Mouse (Mus musculus) liver, embryonic 15.5 days (tissue): ENCODE measurements at regions not wholly inside any gene's neighbourhood (a gene's known extent, or its start where the extent isn't known, plus 50 kb on each side); places are given as distances from the start of the nearest gene placed in this dataset.
A peak's percentile ranks its signal among the peaks of the same experiment; 100 is the strongest.
"Not testable (repeated sequence)": the region's sequence is repeated elsewhere in the genome, so short reads cannot be mapped to it uniquely, and the experiment has no call there.

Experiments
- ATAC-seq: fragments of 200-750 bp; cut with Nextera tagmentation; 2 replicates; pipeline ENCODE4 v1.8.0; 2017; ENCODE audit warnings: moderate number of reproducible peaks, mild to moderate bottlenecking, moderate library complexity; ENCODE audit not compliant: insufficient read depth
- H3K27ac ChIP-seq: fragments of 300-500 bp; sonication (generic); replicated peaks from 2 replicates; pipeline ENCODE4 v1.5.1; 2015; ENCODE audit warnings: mild to moderate bottlenecking, inconsistent platforms
- H3K27me3 ChIP-seq: fragments of 300-500 bp; sonication (generic); 2 replicates; pipeline ENCODE4 v1.6.1; 2015; ENCODE audit warnings: mild to moderate bottlenecking, inconsistent platforms
- H3K36me3 ChIP-seq: fragments of 300-500 bp; sonication (generic); replicated peaks from 2 replicates; pipeline ENCODE4 v1.6.1; 2015; ENCODE audit warnings: moderate library complexity, mild to moderate bottlenecking, inconsistent platforms
- H3K4me1 ChIP-seq: fragments of 300-500 bp; sonication (generic); replicated peaks from 2 replicates; pipeline ENCODE4 v1.6.1; 2015; ENCODE audit warnings: inconsistent platforms
- H3K4me2 ChIP-seq: fragments of 300-500 bp; sonication (generic); 2 replicates; pipeline ENCODE4 v1.6.1; 2015; ENCODE audit warnings: moderate library complexity, mild to moderate bottlenecking, inconsistent platforms
- H3K4me3 ChIP-seq: fragments of 300-500 bp; sonication (generic); replicated peaks from 2 replicates; pipeline ENCODE4 v1.5.1; 2015; ENCODE audit warnings: mild to moderate bottlenecking, inconsistent platforms
- H3K9ac ChIP-seq: fragments of 300-500 bp; sonication (generic); 2 replicates; pipeline ENCODE4 v1.6.1; 2015; ENCODE audit warnings: moderate library complexity, mild to moderate bottlenecking, inconsistent platforms
- H3K9me3 ChIP-seq: fragments of 300-500 bp; sonication (generic); replicated peaks from 2 replicates; pipeline ENCODE4 v1.6.1; 2016; ENCODE audit warnings: inconsistent platforms
- WGBS: fragments of 180-500 bp; shearing (Covaris S2); methylation state at CpG from one replicate; pipeline ENCODE4 v1.1.7; 2015; ENCODE audit warnings: mixed read lengths; ENCODE audit not compliant: insufficient replicate concordance; 5-methylcytosine and 5-hydroxymethylcytosine counted together

- Histone ChIP-seq H3K9ac (no peak overlapping the region), H3K4me1 (peaks cover 29% of the 10 kb centered on the region), H3K4me3 (no peak overlapping the region), H3K4me2 (no peak overlapping the region), H3K36me3 (no peaks in the 10 kb centered on the region), H3K27me3 (no peaks in the 10 kb centered on the region), H3K27ac (no peak overlapping the region), H3K9me3 (no peaks in the 10 kb centered on the region)
- 56% methylated on average over 7 of the region's 7 CpGs for WGBS
- no peak for ATAC-seq
Observed at GRCm38 (mm10) chr8:126772194-126772593, 173.4 kb downstream of the Tomm20 start.

DNA sequence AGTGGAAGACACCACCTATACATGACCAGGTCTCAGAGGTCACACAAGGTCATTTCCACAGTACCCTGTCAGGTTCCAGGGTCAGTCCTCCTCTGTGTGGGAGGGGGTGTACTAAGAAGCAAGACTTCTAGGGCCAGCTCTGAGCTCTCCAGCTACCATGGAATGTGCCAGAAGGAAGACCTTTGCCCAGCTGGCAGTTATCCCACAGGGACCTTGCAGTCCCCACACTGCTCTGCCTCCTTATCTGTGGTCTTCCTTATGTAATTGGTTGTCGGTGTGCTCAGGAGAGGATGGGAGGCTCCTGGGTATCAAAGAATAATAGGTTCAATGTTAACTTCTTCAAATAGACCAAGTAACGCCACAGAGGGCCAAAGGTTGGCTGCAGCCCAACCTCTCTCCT lies 175.3 kb downstream of the Tomm20 start:
- not testable (repeated sequence) for H3K36me3 ChIP-seq, ATAC-seq, H3K4me3 ChIP-seq, H3K9me3 ChIP-seq, H3K4me2 ChIP-seq, H3K27me3 ChIP-seq, H3K27ac ChIP-seq, H3K9ac ChIP-seq
- peaks cover 11% of the 10 kb centered on the region for H3K4me1 ChIP-seq
- 41% methylated on average over 2 of the region's 2 CpGs for WGBS

GRCm38 (mm10) chr8:126768142-126768541 lies 174.4 kb upstream of the Irf2bp2 start:
- Histone ChIP-seq H3K27me3 (no peaks in the 10 kb centered on the region), H3K9ac (no peak overlapping the region), H3K4me1 (peaks cover 20% of the 10 kb centered on the region), H3K4me2 (no peak overlapping the region), H3K36me3 (no peaks in the 10 kb centered on the region), H3K4me3 (no peak overlapping the region), H3K27ac (no peak overlapping the region), H3K9me3 (no peaks in the 10 kb centered on the region)
- ATAC-seq, result no peak
- 74% methylated on average over 5 of the region's 5 CpGs for WGBS

- Histone ChIP-seq H3K27me3 (no peaks in the 10 kb centered on the region), H3K9ac (no peak overlapping the region), H3K4me3 (no peak overlapping the region), H3K4me1 (peaks cover 18% of the 10 kb centered on the region), H3K36me3 (no peaks in the 10 kb centered on the region), H3K9me3 (no peaks in the 10 kb centered on the region), H3K4me2 (no peak overlapping the region), H3K27ac (no peak overlapping the region)
- WGBS, result 65% methylated on average over 3 of the region's 3 CpGs
- no peak for ATAC-seq
Observed at GRCm38 (mm10) chr8:126767341-126767740, 173.6 kb upstream of the Irf2bp2 start.

DNA sequence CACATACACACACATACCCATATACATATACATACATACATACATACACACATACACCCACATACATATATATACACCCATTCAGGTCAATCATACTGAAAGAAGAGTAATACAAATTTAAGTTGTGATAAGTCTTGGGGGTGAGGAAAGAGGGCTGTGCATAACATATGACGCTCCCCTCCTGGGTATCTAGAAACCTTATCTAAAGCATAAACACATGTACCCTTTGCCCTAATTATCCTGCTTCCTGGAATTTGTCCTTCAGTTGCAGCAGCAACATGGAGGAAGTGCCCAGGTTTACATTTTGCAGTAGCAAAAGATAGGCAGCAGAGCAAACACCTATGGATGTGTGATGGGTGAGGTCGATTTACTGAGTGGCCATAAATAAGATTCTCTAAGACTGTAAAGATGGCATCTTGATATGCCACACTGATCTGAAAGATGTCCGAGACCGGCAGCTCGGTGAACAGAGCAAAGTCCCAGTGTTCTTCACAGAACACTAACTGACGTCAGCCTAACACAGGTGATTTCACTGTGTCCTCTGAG lies 172.0 kb upstream of the Irf2bp2 start:
- Histone ChIP-seq H3K9ac (no peak overlapping the region), H3K9me3 (no peaks in the 10 kb centered on the region), H3K4me2 (no peak overlapping the region), H3K4me3 (no peak overlapping the region), H3K4me1 (peaks cover 13% of the 10 kb centered on the region), H3K27me3 (no peaks in the 10 kb centered on the region), H3K36me3 (no peaks in the 10 kb centered on the region), H3K27ac (no peak overlapping the region)
- WGBS, result 66% methylated on average over 6 of the region's 6 CpGs
- no peak for ATAC-seq

DNA sequence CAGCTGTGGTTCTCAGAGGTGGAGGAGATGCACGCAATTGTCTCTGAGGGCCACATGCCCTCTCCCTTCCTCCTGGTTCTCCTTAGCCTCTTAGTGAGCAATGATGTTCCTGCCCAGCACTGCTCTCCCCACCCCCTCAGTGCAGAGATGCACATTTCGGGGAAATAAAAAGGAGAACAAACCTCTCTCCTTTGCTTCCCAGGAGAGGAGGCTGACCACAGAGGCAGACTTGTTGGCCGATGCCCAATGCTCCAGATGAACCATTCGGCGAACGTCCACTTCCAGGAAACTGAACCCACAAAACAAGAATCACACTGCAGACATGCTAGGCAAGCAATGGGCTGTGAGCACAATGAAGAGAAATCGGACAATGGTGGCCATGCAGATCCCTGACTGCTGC lies 169.8 kb upstream of the Irf2bp2 start:
- Histone ChIP-seq H3K4me2 (no peak overlapping the region), H3K36me3 (no peaks in the 10 kb centered on the region), H3K4me1 (peaks cover 22% of the 10 kb centered on the region), H3K9ac (no peak overlapping the region), H3K27me3 (no peaks in the 10 kb centered on the region), H3K4me3 (no peak overlapping the region), H3K9me3 (no peaks in the 10 kb centered on the region), H3K27ac (no peak overlapping the region)
- no peak for ATAC-seq
- 25% methylated on average over 7 of the region's 7 CpGs for WGBS

DNA sequence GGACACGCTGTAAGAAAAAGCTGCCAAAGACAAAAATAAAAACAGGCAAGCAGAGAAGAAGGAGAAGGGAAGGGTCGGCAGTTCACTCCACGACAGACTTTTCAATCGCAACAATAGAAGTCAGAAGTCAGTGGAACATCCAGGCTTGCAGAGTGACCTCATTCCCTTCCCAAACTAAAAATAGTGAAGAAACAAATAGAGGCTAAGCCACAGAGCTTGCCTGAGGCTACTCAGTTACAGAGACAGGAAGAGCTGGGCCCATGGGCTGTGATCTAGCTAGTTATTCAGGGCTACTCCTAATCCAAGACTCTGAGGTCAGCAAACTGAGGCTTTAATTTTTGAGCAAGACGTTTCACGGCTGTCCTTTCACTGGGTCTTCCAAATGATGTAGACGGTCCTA lies 165.9 kb upstream of the Irf2bp2 start:
- Histone ChIP-seq H3K27me3 (no peaks in the 10 kb centered on the region), H3K9me3 (no peaks in the 10 kb centered on the region), H3K9ac (no peak overlapping the region), H3K4me3 (no peak overlapping the region), H3K4me2 (no peak overlapping the region), H3K27ac (no peak overlapping the region), H3K4me1 (peaks cover 30% of the 10 kb centered on the region), H3K36me3 (no peaks in the 10 kb centered on the region)
- ATAC-seq, result no peak
- 63% methylated on average over 7 of the region's 7 CpGs for WGBS

- Histone ChIP-seq H3K9ac (no peak overlapping the region), H3K27me3 (no peaks in the 10 kb centered on the region), H3K4me1 (peaks cover 23% of the 10 kb centered on the region), H3K36me3 (no peaks in the 10 kb centered on the region), H3K4me3 (no peak overlapping the region), H3K9me3 (no peaks in the 10 kb centered on the region), H3K27ac (no peak overlapping the region; the same call in 1 of the 2 replicates), H3K4me2 (no peak overlapping the region)
- 62% methylated on average over 4 of the region's 4 CpGs for WGBS
- no peak for ATAC-seq
Observed at GRCm38 (mm10) chr8:126758951-126759350, 165.2 kb upstream of the Irf2bp2 start.

DNA sequence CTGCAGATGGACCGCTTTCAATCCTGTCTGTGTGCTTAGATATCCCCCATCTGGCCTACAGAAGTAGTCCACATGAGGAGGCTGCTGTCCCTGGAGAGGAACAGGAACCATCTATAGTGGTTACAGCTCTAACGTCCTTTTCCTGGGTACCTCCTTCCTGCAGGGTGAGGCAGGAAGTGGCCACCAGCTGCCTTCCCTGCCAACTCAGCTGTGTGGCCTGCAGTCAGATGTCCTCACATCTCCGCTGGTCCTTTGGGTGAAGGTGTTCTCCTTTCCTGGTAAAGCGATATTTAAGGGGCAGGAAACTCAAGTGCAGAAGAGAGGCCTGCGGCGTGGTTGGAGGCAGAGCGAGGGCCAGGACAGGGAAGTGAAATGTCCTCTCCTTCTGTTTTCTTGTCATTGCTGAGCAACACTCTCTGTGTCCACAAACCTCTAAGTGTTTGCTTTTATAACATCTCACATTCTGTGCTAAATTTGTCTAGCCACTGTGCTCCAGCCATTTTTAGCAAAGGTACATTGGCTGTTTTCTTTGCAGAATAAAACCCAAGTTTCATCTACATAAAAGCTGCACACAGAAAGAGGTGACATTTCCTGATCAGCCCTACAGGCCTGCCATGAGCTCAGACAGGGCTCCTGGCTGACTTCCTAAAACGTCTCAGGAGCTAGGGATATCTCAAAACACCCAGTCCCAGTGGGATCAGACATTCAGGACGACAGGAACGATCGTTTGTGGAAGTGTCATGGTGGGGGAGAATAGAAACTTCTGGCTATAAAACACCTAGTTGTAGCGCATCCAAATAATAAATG lies 164.4 kb upstream of the Irf2bp2 start:
- H3K9me3 ChIP-seq, result no peaks in the 10 kb centered on the region
- peak overlapping the region; percentile 54 for H3K27ac ChIP-seq
- H3K9ac ChIP-seq, result no peak overlapping the region
- H3K4me1 ChIP-seq, result peaks cover 17% of the 10 kb centered on the region
- ATAC-seq, result peak; percentile 69
- H3K4me2 ChIP-seq, result no peak overlapping the region
- WGBS, result 34% methylated on average over 12 of the region's 12 CpGs
- H3K36me3 ChIP-seq, result no peaks in the 10 kb centered on the region
- H3K27me3 ChIP-seq, result no peaks in the 10 kb centered on the region
- no peak overlapping the region for H3K4me3 ChIP-seq

DNA sequence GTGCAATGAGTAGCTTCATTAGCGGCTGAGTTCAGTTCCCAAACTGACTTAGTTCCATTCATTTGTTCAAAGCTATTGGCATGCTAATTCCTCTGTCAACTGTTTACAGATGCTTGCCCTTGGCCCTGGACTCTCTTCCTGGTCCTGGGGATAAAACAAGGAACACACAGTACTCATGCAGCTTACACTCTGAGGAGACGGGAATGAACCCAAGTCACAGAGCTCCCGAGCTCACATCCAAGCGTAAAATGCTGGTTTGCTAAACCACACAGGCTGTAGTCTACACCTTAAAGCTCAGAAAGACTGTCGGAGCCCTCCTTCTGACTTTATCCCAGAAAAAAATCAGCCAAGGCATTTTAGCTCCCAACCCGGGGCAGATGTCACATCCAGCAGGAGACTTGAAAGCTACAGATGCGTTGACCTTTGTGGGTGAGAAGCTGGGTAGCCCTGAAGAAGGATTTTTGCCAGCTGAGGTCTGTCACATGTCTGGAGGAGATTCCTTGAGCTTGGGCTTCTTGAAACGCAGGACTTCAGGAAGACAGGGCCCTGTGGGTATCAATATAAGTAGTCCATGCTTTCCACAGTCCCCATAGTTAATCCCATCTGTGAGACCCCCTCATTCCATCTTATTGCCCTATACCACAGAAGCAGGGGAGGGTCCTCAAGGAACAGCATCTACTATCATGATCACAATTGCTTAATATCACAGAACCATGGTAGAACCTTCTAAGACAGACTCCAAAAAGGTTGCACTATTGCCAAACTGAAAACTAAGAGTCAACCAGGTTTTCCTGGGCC lies 162.7 kb upstream of the Irf2bp2 start:
- WGBS, result 68% methylated on average over 8 of the region's 8 CpGs

DNA sequence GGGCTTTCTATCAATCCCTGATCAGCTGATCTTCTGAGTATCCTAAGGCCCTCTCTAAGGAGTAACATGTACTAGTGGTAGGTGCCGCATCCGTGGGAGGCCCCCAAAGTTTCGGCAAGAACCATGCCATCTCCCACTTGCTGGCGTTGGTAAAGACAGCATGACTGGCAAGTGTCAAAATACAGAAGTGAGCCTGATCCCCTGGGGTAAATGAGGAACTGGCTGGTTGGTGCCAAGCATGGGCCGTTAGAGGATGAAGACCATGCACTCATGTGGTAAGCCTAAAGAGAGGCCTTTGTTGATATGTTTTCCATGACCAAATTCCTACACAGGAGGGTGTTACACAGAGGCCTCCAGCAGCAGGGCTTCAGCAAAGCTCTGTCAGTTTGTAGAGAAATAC lies 161.9 kb upstream of the Irf2bp2 start:
- Histone ChIP-seq H3K36me3 (no peaks in the 10 kb centered on the region), H3K9ac (no peak overlapping the region), H3K9me3 (no peaks in the 10 kb centered on the region), H3K27me3 (no peaks in the 10 kb centered on the region), H3K4me2 (no peak overlapping the region), H3K4me3 (no peak overlapping the region), H3K4me1 (peaks cover 17% of the 10 kb centered on the region), H3K27ac (no peak overlapping the region; the same call in 1 of the 2 replicates)
- no peak for ATAC-seq
- WGBS, result 45% methylated on average over 5 of the region's 5 CpGs

More for the DNA sequence above, 162.7 kb upstream of the Irf2bp2 start:
- H3K36me3 ChIP-seq, result no peaks in the 10 kb centered on the region
- H3K27ac ChIP-seq, result no peak overlapping the region; the same call in 1 of the 2 replicates
- H3K27me3 ChIP-seq, result no peaks in the 10 kb centered on the region
- no peak overlapping the region for H3K9ac ChIP-seq
- H3K4me1 ChIP-seq, result peaks cover 17% of the 10 kb centered on the region
- no peak overlapping the region for H3K4me2 ChIP-seq
- no peak for ATAC-seq
- no peak overlapping the region for H3K4me3 ChIP-seq
- H3K9me3 ChIP-seq, result no peaks in the 10 kb centered on the region
